Mouse (Mus musculus) forebrain, embryonic 11.5 days (tissue): Measurements from ENCODE around the gene Ccdc85c. TPM values are rescaled to one million over a fixed set of nuclear protein-coding genes. Genes with fewer than 3 reads are reported as not detected.

ENCODE experiments used
- ATAC-seq: fragments of 200-750 bp; cut with Nextera tagmentation; replicated peaks from 2 replicates; pipeline ENCODE4 v1.8.0; 2017; ENCODE audit warnings: moderate TSS enrichment; ENCODE audit not compliant: low FRiP score
- DNase-seq: peaks from one replicate; pipeline ENCODE4 v3.0.0-alpha.2; 2017; ENCODE audit warnings: low spot score
- H3K27ac ChIP-seq: fragments of 300-500 bp; sonication (generic); 2 replicates; pipeline ENCODE4 v1.5.1; 2014; ENCODE audit warnings: low read depth, low read length
- H3K27me3 ChIP-seq: fragments of 300-500 bp; sonication (generic); 2 replicates; pipeline ENCODE4 v1.6.1; 2014; ENCODE audit warnings: mild to moderate bottlenecking, low read length, mixed read lengths; ENCODE audit not compliant: control insufficient read depth, insufficient read depth
- H3K36me3 ChIP-seq: fragments of 300-500 bp; sonication (generic); 2 replicates; pipeline ENCODE4 v1.6.1; 2014; ENCODE audit warnings: mild to moderate bottlenecking, low read length, moderate library complexity, mixed read lengths; ENCODE audit not compliant: control insufficient read depth, insufficient read depth
- H3K4me1 ChIP-seq: fragments of 300-500 bp; sonication (generic); replicated peaks from 2 replicates; pipeline ENCODE4 v1.6.1; 2014; ENCODE audit warnings: low read length, mixed read lengths; ENCODE audit not compliant: control insufficient read depth, insufficient read depth
- H3K4me2 ChIP-seq: fragments of 300-500 bp; sonication (generic); 2 replicates; pipeline ENCODE4 v1.6.1; 2014; ENCODE audit warnings: low read depth, mild to moderate bottlenecking, low read length, moderate library complexity, mixed read lengths; ENCODE audit not compliant: severe bottlenecking
- H3K4me3 ChIP-seq: fragments of 300-500 bp; sonication (generic); 2 replicates; pipeline ENCODE4 v1.5.1; 2014; ENCODE audit warnings: low read depth, low read length
- H3K9ac ChIP-seq: fragments of 300-500 bp; sonication (generic); 2 replicates; pipeline ENCODE4 v1.6.1; 2014; ENCODE audit warnings: low read length
- H3K9me3 ChIP-seq: fragments of 300-500 bp; sonication (generic); 2 replicates; pipeline ENCODE4 v1.6.1; 2016; ENCODE audit warnings: low read length, mixed read lengths; ENCODE audit not compliant: control insufficient read depth
- WGBS: fragments of 180-500 bp; shearing (Covaris S2); extraction: QIAGEN DNeasy Blood & Tissue Kit; methylation state at CpG from one replicate; pipeline ENCODE4 v1.1.7; 2014; 5-methylcytosine and 5-hydroxymethylcytosine counted together
- polyA plus RNA-seq: library from polyadenylated mRNA; unstranded; fragments of >200 nt; fragmentation: Nextera tagmentation; extraction: Ambion mirVana; gene quantifications from 2 replicates; pipeline ENCODE4 v1.2.1, GENCODE M21; 2014

Ccdc85c gene
- polyA plus RNA-seq, 1 experiment from 2014 or later = 18.8 TPM

- no peak for DNase-seq
- peak overlapping the region; percentile 16; the same call in 1 of the 2 replicates for H3K9ac ChIP-seq
- no peak overlapping the region for H3K4me2 ChIP-seq
- H3K27ac ChIP-seq = 0 out of 2 replicates have a peak overlapping the region, but pooled peaks have one; percentile 79
- no peaks in the 10 kb centered on the region for H3K27me3 ChIP-seq
- H3K4me3 ChIP-seq = no peak overlapping the region
- 45% methylated on average over 20 of the region's 20 CpGs for WGBS
- no peaks in the 10 kb centered on the region for H3K36me3 ChIP-seq
- peaks cover 71% of the 10 kb centered on the region for H3K4me1 ChIP-seq
- no peak for ATAC-seq
- no peaks in the 10 kb centered on the region for H3K9me3 ChIP-seq
Measured at GRCm38 (mm10) chr12:108242243-108242745, 32.9 kb downstream of the Ccdc85c start.

DNA sequence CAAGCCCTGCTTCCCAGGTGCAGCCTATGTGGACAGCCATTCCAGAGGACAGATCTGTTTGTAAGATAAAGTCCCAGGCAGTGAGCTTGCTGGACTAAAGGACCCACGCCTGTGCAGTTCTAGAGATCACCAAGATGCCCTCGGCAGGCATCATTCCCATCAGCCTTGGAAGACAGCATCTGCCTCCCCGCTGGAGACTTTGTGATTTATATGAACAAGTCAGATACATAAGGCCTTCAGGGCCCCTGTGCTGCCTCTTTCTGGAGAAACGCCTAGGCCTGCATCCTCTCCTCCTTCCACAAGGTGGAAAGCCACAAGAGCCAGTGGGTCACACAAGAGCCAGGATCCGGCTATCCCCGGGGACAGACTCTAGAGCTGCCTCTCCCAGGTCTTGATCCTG, 33.6 kb downstream of the Ccdc85c start:
- Histone ChIP-seq H3K4me2 (peak overlapping the region; percentile 35; the same call in 1 of the 2 replicates), H3K4me3 (no peak overlapping the region), H3K27me3 (no peaks in the 10 kb centered on the region), H3K9me3 (no peaks in the 10 kb centered on the region), H3K4me1 (peaks cover 71% of the 10 kb centered on the region), H3K27ac (peak overlapping the region; percentile 79), H3K36me3 (no peaks in the 10 kb centered on the region), H3K9ac (peak overlapping the region; percentile 61)
- 36% methylated on average over 6 of the region's 6 CpGs for WGBS
- ATAC-seq (no peak), DNase-seq (no peak)

DNA sequence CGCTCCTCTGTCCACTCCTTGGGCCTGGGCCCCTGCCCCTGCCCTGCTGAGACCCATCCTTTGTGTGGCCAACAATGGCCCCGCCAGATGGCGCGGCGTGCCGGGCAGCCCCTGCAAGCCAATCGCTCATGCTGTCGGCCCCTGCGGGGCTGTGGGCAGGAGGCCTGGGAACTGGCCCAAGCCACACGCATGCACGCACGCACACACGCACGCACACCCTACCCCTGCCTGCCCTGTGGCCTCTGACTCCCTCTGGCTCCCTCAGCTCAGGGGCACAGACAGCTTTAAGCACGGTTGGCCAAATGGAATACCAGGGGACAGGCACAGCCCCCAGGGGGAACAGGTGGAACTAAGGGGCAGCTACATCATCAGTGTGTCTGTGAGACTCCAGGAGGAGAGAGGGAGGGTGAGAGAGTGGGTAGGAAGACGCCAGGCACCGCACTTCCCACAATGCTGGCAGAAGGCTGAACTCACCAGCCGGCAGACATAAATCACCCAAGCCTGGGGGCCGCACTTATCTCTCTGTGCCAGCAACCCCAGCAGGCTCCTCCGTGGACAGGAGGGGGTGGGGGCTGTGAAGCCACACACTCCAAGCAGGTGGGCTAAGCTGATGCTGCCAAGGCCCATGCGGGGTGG, 34.2 kb downstream of the Ccdc85c start:
- H3K4me1 ChIP-seq = peaks cover 70% of the 10 kb centered on the region
- H3K36me3 ChIP-seq = no peaks in the 10 kb centered on the region
- no peaks in the 10 kb centered on the region for H3K9me3 ChIP-seq
- peak overlapping the region; percentile 35 for H3K4me2 ChIP-seq
- peak overlapping the region; percentile 61 for H3K9ac ChIP-seq
- H3K27me3 ChIP-seq = no peaks in the 10 kb centered on the region
- peak overlapping the region; percentile 79 for H3K27ac ChIP-seq
- ATAC-seq = peak; percentile 68
- peak; percentile 81 for DNase-seq
- WGBS = 11% methylated on average over 21 of the region's 21 CpGs
- H3K4me3 ChIP-seq = no peak overlapping the region

GRCm38 (mm10) chr12:108240401-108240890, 34.8 kb downstream of the Ccdc85c start:
- WGBS = 59% methylated on average over 13 of the region's 13 CpGs
- no peaks in the 10 kb centered on the region for H3K27me3 ChIP-seq
- peaks cover 66% of the 10 kb centered on the region for H3K4me1 ChIP-seq
- peak overlapping the region; percentile 79 for H3K27ac ChIP-seq
- H3K9me3 ChIP-seq = no peaks in the 10 kb centered on the region
- no peak overlapping the region for H3K4me3 ChIP-seq
- ATAC-seq (no peak), DNase-seq (no peak)
- H3K9ac ChIP-seq = peak overlapping the region; percentile 61
- H3K4me2 ChIP-seq = peak overlapping the region; percentile 35
- H3K36me3 ChIP-seq = no peaks in the 10 kb centered on the region

DNA sequence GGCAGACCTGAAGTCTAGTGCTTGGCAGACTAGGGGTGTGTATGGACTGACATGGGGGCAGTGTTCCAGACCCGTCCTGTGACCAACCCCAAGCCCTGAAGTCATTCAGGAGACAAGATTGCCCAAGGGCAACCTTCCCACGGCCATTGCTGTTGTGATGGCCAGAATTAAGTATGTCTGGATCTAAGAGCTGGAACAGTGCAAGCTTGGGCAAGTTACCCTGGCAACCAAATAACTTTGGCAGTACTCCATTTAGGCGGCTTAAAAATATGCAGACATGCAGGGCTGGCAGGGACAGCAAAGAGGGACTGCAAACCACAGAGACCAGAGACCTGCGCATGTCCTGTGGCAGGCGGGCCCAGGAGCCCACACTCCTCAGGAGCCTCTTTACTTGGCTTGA, 35.8 kb downstream of the Ccdc85c start:
- DNase-seq (no peak), ATAC-seq (peak; percentile 20; the same call in 1 of the 2 replicates)
- peak overlapping the region; percentile 66 for H3K27ac ChIP-seq
- H3K4me3 ChIP-seq = no peak overlapping the region
- 43% methylated on average over 5 of the region's 5 CpGs for WGBS
- H3K9ac ChIP-seq = no peak overlapping the region
- 0 out of 2 replicates have a peak overlapping the region, but pooled peaks have one; percentile 5 for H3K4me2 ChIP-seq
- peaks cover 56% of the 10 kb centered on the region for H3K4me1 ChIP-seq
- no peaks in the 10 kb centered on the region for H3K27me3 ChIP-seq
- H3K36me3 ChIP-seq = no peaks in the 10 kb centered on the region
- no peaks in the 10 kb centered on the region for H3K9me3 ChIP-seq

DNA sequence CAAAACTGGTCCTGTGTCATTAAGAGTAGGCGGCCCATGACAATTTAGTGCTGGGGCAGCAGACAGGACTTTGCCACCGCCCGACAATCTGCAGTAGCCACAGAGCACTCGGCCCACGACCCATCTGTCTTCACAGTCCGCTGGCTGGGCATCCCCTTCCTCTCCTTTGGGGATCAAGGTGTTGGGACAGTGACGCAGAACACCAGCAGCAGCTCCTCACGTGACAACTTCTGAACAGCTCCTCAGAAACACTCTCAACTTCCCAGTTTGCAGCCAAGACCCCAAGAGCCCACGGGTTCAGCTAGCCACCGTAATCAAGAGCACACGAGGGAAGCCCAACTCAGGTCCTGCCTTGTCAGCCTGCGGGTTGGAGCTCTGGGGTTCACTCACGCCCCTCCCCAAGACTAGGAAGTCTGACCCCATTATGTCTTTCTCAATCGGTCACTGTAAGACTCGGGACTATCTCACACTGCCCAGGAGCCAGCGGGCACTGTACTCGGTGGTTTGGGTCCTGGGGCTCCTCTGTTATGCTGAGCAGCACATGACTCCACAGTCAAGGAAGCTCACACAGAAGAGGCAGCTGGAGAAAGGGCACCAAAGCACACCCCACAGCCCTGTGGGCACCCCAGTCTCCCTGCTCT, 36.7 kb downstream of the Ccdc85c start:
- Histone ChIP-seq H3K9ac (no peak overlapping the region), H3K4me1 (peaks cover 51% of the 10 kb centered on the region), H3K27me3 (no peaks in the 10 kb centered on the region), H3K27ac (no peak overlapping the region), H3K4me2 (no peak overlapping the region), H3K9me3 (no peaks in the 10 kb centered on the region), H3K36me3 (no peaks in the 10 kb centered on the region), H3K4me3 (no peak overlapping the region)
- DNase-seq (no peak), ATAC-seq (no peak)
- WGBS = 85% methylated on average over 17 of the region's 17 CpGs

DNA sequence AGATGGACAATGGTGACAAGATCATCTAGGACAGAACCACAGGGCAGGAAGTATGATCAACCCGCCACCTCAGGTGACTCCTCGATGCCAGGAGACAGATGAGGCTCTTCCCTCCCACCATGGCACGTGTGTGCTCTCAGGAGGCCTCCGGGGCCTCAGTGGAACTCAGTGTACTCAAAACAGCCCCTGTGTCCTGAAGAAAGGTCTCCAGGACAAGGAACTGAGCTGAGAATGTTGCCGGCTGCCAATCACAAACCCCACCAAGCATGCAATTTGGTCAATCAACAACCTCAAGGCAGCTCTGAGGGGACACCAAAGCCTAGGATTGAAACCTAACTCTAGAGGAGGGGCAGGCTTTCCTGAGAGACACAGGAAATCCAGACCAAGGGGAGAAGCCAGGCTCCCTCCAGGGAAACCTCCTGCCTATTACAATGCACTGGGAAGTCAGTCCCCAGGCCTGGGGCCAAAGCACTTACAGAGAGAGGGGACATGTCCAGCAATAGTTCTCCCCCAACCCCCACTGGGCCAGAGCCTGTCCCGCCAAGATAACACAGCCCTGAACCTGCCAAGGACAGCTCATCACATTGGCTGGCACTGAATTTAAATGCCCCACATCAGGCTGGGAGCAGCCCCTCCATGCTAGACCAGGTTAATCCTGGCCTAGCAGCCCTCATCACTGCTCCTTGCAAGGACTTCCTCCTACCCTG, 37.8 kb downstream of the Ccdc85c start:
- DNase-seq (no peak), ATAC-seq (no peak)
- Histone ChIP-seq H3K4me2 (no peak overlapping the region), H3K9me3 (no peaks in the 10 kb centered on the region), H3K9ac (no peak overlapping the region), H3K4me3 (no peak overlapping the region), H3K4me1 (peaks cover 44% of the 10 kb centered on the region), H3K27me3 (no peaks in the 10 kb centered on the region), H3K36me3 (no peaks in the 10 kb centered on the region), H3K27ac (no peak overlapping the region)
- 79% methylated on average over 6 of the region's 6 CpGs for WGBS

- Histone ChIP-seq H3K4me2 (no peak overlapping the region), H3K27ac (0 out of 2 replicates have a peak overlapping the region, but pooled peaks have one; percentile 12)
- DNase-seq = no peak
Measured at GRCm38 (mm10) chr12:108235976-108236555, 39.2 kb downstream of the Ccdc85c start.

More at GRCm38 (mm10) chr12:108235976-108236555, 39.2 kb downstream of the Ccdc85c start:
- Histone ChIP-seq H3K4me3 (no peak overlapping the region), H3K9ac (no peak overlapping the region), H3K27me3 (no peaks in the 10 kb centered on the region), H3K36me3 (no peaks in the 10 kb centered on the region), H3K9me3 (no peaks in the 10 kb centered on the region), H3K4me1 (peaks cover 40% of the 10 kb centered on the region)
- WGBS = 74% methylated on average over 18 of the region's 18 CpGs
- ATAC-seq = no peak
